Mouse (Mus musculus) kidney, embryonic 16.5 days (tissue): ENCODE data around the gene Bach2. TPM values are rescaled to one million over a fixed set of nuclear protein-coding genes. Genes with fewer than 3 reads are reported as not detected.

Source experiments
- ATAC-seq: fragments of 200-750 bp; cut with Nextera tagmentation; 2 replicates; pipeline ENCODE4 v1.8.0; 2017; ENCODE audit warnings: moderate TSS enrichment; ENCODE audit not compliant: low FRiP score, low TSS enrichment
- H3K27ac ChIP-seq: fragments of 300-500 bp; sonication (generic); 2 replicates; pipeline ENCODE4 v1.5.1; 2014; ENCODE audit warnings: low read length
- H3K27me3 ChIP-seq: fragments of 300-500 bp; sonication (generic); 2 replicates; pipeline ENCODE4 v1.6.1; 2014; ENCODE audit warnings: low read length, control low read depth, mixed read lengths; ENCODE audit not compliant: insufficient read depth
- H3K36me3 ChIP-seq: fragments of 300-500 bp; sonication (generic); 2 replicates; pipeline ENCODE4 v1.6.1; 2014; ENCODE audit warnings: low read length, control low read depth, mixed read lengths; ENCODE audit not compliant: insufficient read depth
- H3K4me1 ChIP-seq: fragments of 300-500 bp; sonication (generic); 2 replicates; pipeline ENCODE4 v1.6.1; 2014; ENCODE audit warnings: low read length, control low read depth, mixed read lengths; ENCODE audit not compliant: insufficient read depth
- H3K4me2 ChIP-seq: fragments of 300-500 bp; sonication (generic); replicated peaks from 2 replicates; pipeline ENCODE4 v1.6.1; 2014; ENCODE audit warnings: low read depth, low read length
- H3K4me3 ChIP-seq: fragments of 300-500 bp; sonication (generic); 2 replicates; pipeline ENCODE4 v1.5.1; 2014; ENCODE audit warnings: mild to moderate bottlenecking, low read length
- H3K9ac ChIP-seq: fragments of 300-500 bp; sonication (generic); replicated peaks from 2 replicates; pipeline ENCODE4 v1.6.1; 2014; ENCODE audit warnings: low read length
- H3K9me3 ChIP-seq: fragments of 300-500 bp; sonication (generic); 2 replicates; pipeline ENCODE4 v1.6.1; 2016; ENCODE audit warnings: low read length, control low read depth
- WGBS: fragments of 180-500 bp; shearing (Covaris S2); extraction: QIAGEN DNeasy Blood & Tissue Kit; methylation state at CpG from one replicate; pipeline ENCODE4 v1.1.7; 2014; 5-methylcytosine and 5-hydroxymethylcytosine counted together
- polyA plus RNA-seq: library from polyadenylated mRNA; unstranded; fragments of >200 nt; fragmentation: Nextera tagmentation; extraction: Ambion mirVana; gene quantifications from 2 replicates; pipeline ENCODE4 v1.2.1, GENCODE M21; 2015

Bach2 gene
- polyA plus RNA-seq, 1 experiment from 2014 or later: 7.9 TPM

GRCm38 (mm10) chr4:32247463-32248113 is 9.0 kb downstream of the Bach2 start:
- WGBS: 73% methylated on average over 11 of the region's 11 CpGs
- Histone ChIP-seq H3K27ac (no peak overlapping the region), H3K4me3 (no peak overlapping the region), H3K27me3 (no peaks in the 10 kb centered on the region), H3K4me1 (peaks cover 51% of the 10 kb centered on the region), H3K9me3 (no peaks in the 10 kb centered on the region), H3K36me3 (no peaks in the 10 kb centered on the region), H3K4me2 (no peak overlapping the region), H3K9ac (no peak overlapping the region)
- ATAC-seq: no peak

- WGBS: 29% methylated on average over 6 of the region's 6 CpGs
- Histone ChIP-seq H3K4me3 (no peak overlapping the region), H3K4me1 (peaks cover 45% of the 10 kb centered on the region), H3K27me3 (no peaks in the 10 kb centered on the region), H3K4me2 (no peak overlapping the region), H3K27ac (no peak overlapping the region), H3K36me3 (no peaks in the 10 kb centered on the region), H3K9me3 (no peaks in the 10 kb centered on the region), H3K9ac (no peak overlapping the region)
- peak; percentile 16; the same call in 1 of the 2 replicates for ATAC-seq
Measured at GRCm38 (mm10) chr4:32248236-32248635, 9.6 kb downstream of the Bach2 start.

- Histone ChIP-seq H3K4me1 (peaks cover 42% of the 10 kb centered on the region), H3K9ac (no peak overlapping the region), H3K36me3 (no peaks in the 10 kb centered on the region), H3K4me2 (peak overlapping the region; percentile 19; the same call in 1 of the 2 replicates), H3K27ac (peak overlapping the region; percentile 45), H3K27me3 (no peaks in the 10 kb centered on the region), H3K4me3 (no peak overlapping the region), H3K9me3 (no peaks in the 10 kb centered on the region)
- WGBS: 45% methylated on average over 9 of the region's 9 CpGs
- no peak for ATAC-seq
Measured at GRCm38 (mm10) chr4:32248990-32249393, 10.4 kb downstream of the Bach2 start.

- Histone ChIP-seq H3K4me1 (peaks cover 42% of the 10 kb centered on the region), H3K4me3 (peak overlapping the region; percentile 32), H3K4me2 (peak overlapping the region; percentile 52), H3K27ac (peak overlapping the region; percentile 77), H3K27me3 (no peaks in the 10 kb centered on the region), H3K9ac (peak overlapping the region; percentile 55), H3K36me3 (no peaks in the 10 kb centered on the region), H3K9me3 (no peaks in the 10 kb centered on the region)
- WGBS: 60% methylated on average over 15 of the region's 15 CpGs
- ATAC-seq: peak; percentile 62
Measured at GRCm38 (mm10) chr4:32249748-32250332, 11.2 kb downstream of the Bach2 start.

GRCm38 (mm10) chr4:32250333-32251004 is 11.9 kb downstream of the Bach2 start:
- H3K4me3 ChIP-seq: peak overlapping the region; percentile 32
- no peaks in the 10 kb centered on the region for H3K36me3 ChIP-seq
- no peaks in the 10 kb centered on the region for H3K27me3 ChIP-seq
- peak overlapping the region; percentile 77 for H3K27ac ChIP-seq
- peak overlapping the region; percentile 55 for H3K9ac ChIP-seq
- peak; percentile 49 for ATAC-seq
- peaks cover 42% of the 10 kb centered on the region for H3K4me1 ChIP-seq
- WGBS: 7% methylated on average over 16 of the region's 16 CpGs
- H3K9me3 ChIP-seq: no peaks in the 10 kb centered on the region
- peak overlapping the region; percentile 52 for H3K4me2 ChIP-seq

- Histone ChIP-seq H3K36me3 (no peaks in the 10 kb centered on the region), H3K4me1 (peaks cover 42% of the 10 kb centered on the region), H3K9ac (peak overlapping the region; percentile 55), H3K27ac (peak overlapping the region; percentile 77), H3K4me2 (peak overlapping the region; percentile 52), H3K27me3 (no peaks in the 10 kb centered on the region), H3K4me3 (peak overlapping the region; percentile 32), H3K9me3 (no peaks in the 10 kb centered on the region)
- WGBS: 4% methylated on average over 8 of the region's 8 CpGs
- ATAC-seq: peak; percentile 78
Measured at GRCm38 (mm10) chr4:32251005-32251365, 12.4 kb downstream of the Bach2 start.

GRCm38 (mm10) chr4:32251946-32252672 is 13.5 kb downstream of the Bach2 start:
- WGBS: 76% methylated on average over 15 of the region's 15 CpGs
- Histone ChIP-seq H3K27me3 (no peaks in the 10 kb centered on the region), H3K9me3 (no peaks in the 10 kb centered on the region), H3K4me3 (no peak overlapping the region), H3K9ac (no peak overlapping the region), H3K4me2 (no peak overlapping the region), H3K36me3 (no peaks in the 10 kb centered on the region), H3K4me1 (peaks cover 35% of the 10 kb centered on the region), H3K27ac (no peak overlapping the region)
- no peak for ATAC-seq

GRCm38 (mm10) chr4:32257686-32258085 is 19.1 kb downstream of the Bach2 start:
- Histone ChIP-seq H3K4me2 (no peak overlapping the region), H3K9me3 (no peaks in the 10 kb centered on the region), H3K9ac (no peak overlapping the region), H3K27ac (no peak overlapping the region), H3K4me3 (no peak overlapping the region), H3K4me1 (no peaks in the 10 kb centered on the region), H3K27me3 (no peaks in the 10 kb centered on the region), H3K36me3 (no peaks in the 10 kb centered on the region)
- WGBS: 77% methylated on average over 12 of the region's 12 CpGs
- ATAC-seq: no peak

GRCm38 (mm10) chr4:32258093-32258492 is 19.5 kb downstream of the Bach2 start:
- no peak overlapping the region for H3K4me2 ChIP-seq
- H3K9me3 ChIP-seq: no peaks in the 10 kb centered on the region
- no peak for ATAC-seq
- H3K4me1 ChIP-seq: no peaks in the 10 kb centered on the region
- H3K36me3 ChIP-seq: no peaks in the 10 kb centered on the region
- 80% methylated on average over 13 of the region's 13 CpGs for WGBS
- no peaks in the 10 kb centered on the region for H3K27me3 ChIP-seq
- no peak overlapping the region for H3K27ac ChIP-seq
- no peak overlapping the region for H3K9ac ChIP-seq
- no peak overlapping the region for H3K4me3 ChIP-seq
